Mouse (Mus musculus) MEL (cell line): ENCODE results near the gene Nat8. TPM values are rescaled to one million over a fixed set of nuclear protein-coding genes. Genes with fewer than 3 reads are reported as not detected.

Experiments
- DNase-seq: peaks from one replicate; pipeline ENCODE4 v3.0.0; 2011; ENCODE audit warnings: low read depth, low spot score
- H3K27ac ChIP-seq: 2 replicates; pipeline ENCODE4 v1.5.1; 2012; ENCODE audit warnings: low read depth, mild to moderate bottlenecking, control low read depth, low read length, moderate library complexity; ENCODE audit not compliant: control insufficient read depth
- H3K27me3 ChIP-seq, 2 experiments: fragments of 150-350 bp in 1 of 2; sonication (generic) in 1 of 2; 2 replicates each; pipeline ENCODE4 v1.6.1; 2012; ENCODE audit warnings: low read length in 2 of 2, mild to moderate bottlenecking in 2 of 2, improper control_type of control experiment in 1 of 2, moderate library complexity in 1 of 2; ENCODE audit not compliant: insufficient read depth in 2 of 2, control insufficient read depth in 1 of 2
- H3K36me3 ChIP-seq, 2 experiments: 2 replicates each; pipeline ENCODE4 v1.6.1; 2012 to 2014; ENCODE audit warnings: low read length in 2 of 2, improper control_type of control experiment in 1 of 2, inconsistent platforms in 1 of 2, mild to moderate bottlenecking in 1 of 2; ENCODE audit not compliant: insufficient read depth in 2 of 2, control insufficient read depth in 1 of 2
- H3K4me1 ChIP-seq, 2 experiments: fragments of 150-350 bp in 1 of 2; sonication (generic) in 1 of 2; 2 replicates each; pipeline ENCODE4 v1.6.1; 2012; ENCODE audit warnings: low read length in 2 of 2, improper control_type of control experiment in 1 of 2, mild to moderate bottlenecking in 1 of 2; ENCODE audit not compliant: insufficient read depth in 2 of 2, control insufficient read depth in 1 of 2
- H3K4me3 ChIP-seq, 2 experiments: fragments of 150-350 bp in 1 of 2; sonication (generic) in 1 of 2; 2 replicates each; pipeline ENCODE4 v1.5.1; 2012; ENCODE audit warnings: low read depth in 2 of 2, low read length in 2 of 2, mild to moderate bottlenecking in 2 of 2, moderate library complexity in 2 of 2, control low read depth in 1 of 2, improper control_type of control experiment in 1 of 2; ENCODE audit not compliant: control insufficient read depth in 1 of 2, insufficient read depth in 1 of 2
- H3K79me2 ChIP-seq: 2 replicates; pipeline ENCODE4 v1.6.1; 2012; ENCODE audit warnings: mild to moderate bottlenecking, low read length, moderate library complexity; ENCODE audit not compliant: control insufficient read depth, poor library complexity, insufficient read depth
- H3K9ac ChIP-seq: 2 replicates; pipeline ENCODE4 v1.6.1; 2012; ENCODE audit warnings: low read depth, mild to moderate bottlenecking, control low read depth, low read length, moderate library complexity; ENCODE audit not compliant: control insufficient read depth, poor library complexity, severe bottlenecking
- H3K9me3 ChIP-seq: fragments of 150-350 bp; sonication (generic); replicated peaks from 2 replicates; pipeline ENCODE4 v1.6.1; 2012; ENCODE audit warnings: mild to moderate bottlenecking, low read length, improper control_type of control experiment, moderate library complexity; ENCODE audit not compliant: insufficient read depth
- CHD2 ChIP-seq: IDR thresholded peaks from 2 replicates; pipeline ENCODE4 v1.6.1; 2011; ENCODE audit warnings: low read length, improper control_type of control experiment
- E2F4 ChIP-seq: IDR thresholded peaks from 2 replicates; pipeline ENCODE4 v1.6.1; 2011; ENCODE audit warnings: low read depth, low read length, improper control_type of control experiment, borderline replicate concordance
- ELF1 ChIP-seq: IDR thresholded peaks from 2 replicates; pipeline ENCODE4 v1.6.1; 2014; ENCODE audit warnings: low read depth, mild to moderate bottlenecking, inconsistent platforms, low read length, improper control_type of control experiment, moderate library complexity
- EP300 ChIP-seq, 2 experiments: IDR thresholded peaks; 2 replicates each; pipeline ENCODE4 v1.6.1; 2011; ENCODE audit warnings: improper control_type of control experiment in 2 of 2, low read length in 2 of 2, low read depth in 1 of 2, mild to moderate bottlenecking in 1 of 2
- HCFC1 ChIP-seq: IDR thresholded peaks from 2 replicates; pipeline ENCODE4 v1.6.1; 2012; ENCODE audit warnings: low read depth, mild to moderate bottlenecking, inconsistent platforms, low read length, improper control_type of control experiment, moderate library complexity
- KAT2A ChIP-seq: conservative IDR thresholded peaks from 2 replicates; pipeline ENCODE4 v1.6.1; 2012; ENCODE audit warnings: low read depth, low read length, improper control_type of control experiment, inconsistent platforms
- MAFK ChIP-seq: IDR thresholded peaks from 2 replicates; pipeline ENCODE4 v1.6.1; 2011; ENCODE audit warnings: low read depth, mild to moderate bottlenecking, low read length, improper control_type of control experiment, borderline replicate concordance
- MEF2A ChIP-seq: IDR thresholded peaks from 2 replicates; pipeline ENCODE4 v1.6.1; 2014; ENCODE audit warnings: low read depth, mild to moderate bottlenecking, inconsistent platforms, low read length, improper control_type of control experiment; ENCODE audit not compliant: poor library complexity, insufficient replicate concordance, severe bottlenecking; ENCODE audit errors: extremely low read depth
- MYB ChIP-seq: IDR thresholded peaks from 2 replicates; pipeline ENCODE4 v1.6.1; 2011; ENCODE audit warnings: mild to moderate bottlenecking, low read depth, low read length, improper control_type of control experiment
- NELFE ChIP-seq: IDR thresholded peaks from 2 replicates; pipeline ENCODE4 v1.6.1; 2011; ENCODE audit warnings: low read depth, low read length, improper control_type of control experiment
- POLR2A ChIP-seq, 2 experiments: IDR thresholded peaks; 2 replicates each; pipeline ENCODE4 v1.6.1; 2011 to 2012; ENCODE audit warnings: low read length in 2 of 2, mild to moderate bottlenecking in 2 of 2, control low read depth in 1 of 2, improper control_type of control experiment in 1 of 2, low read depth in 1 of 2, moderate library complexity in 1 of 2; ENCODE audit not compliant: control insufficient read depth in 1 of 2, insufficient read depth in 1 of 2, poor library complexity in 1 of 2
- RAD21 ChIP-seq: IDR thresholded peaks from 2 replicates; pipeline ENCODE4 v1.6.1; 2011; ENCODE audit warnings: mild to moderate bottlenecking, low read depth, low read length, improper control_type of control experiment
- SIN3A ChIP-seq: IDR thresholded peaks from 2 replicates; pipeline ENCODE4 v1.6.1; 2012; ENCODE audit warnings: low read length, improper control_type of control experiment, inconsistent platforms
- SMC3 ChIP-seq: IDR thresholded peaks from 2 replicates; pipeline ENCODE4 v1.6.1; 2011; ENCODE audit warnings: low read depth, low read length, improper control_type of control experiment
- TCF12 ChIP-seq: IDR thresholded peaks from 2 replicates; pipeline ENCODE4 v1.6.1; 2014; ENCODE audit warnings: low read depth, mild to moderate bottlenecking, inconsistent platforms, low read length, improper control_type of control experiment, moderate library complexity
- UBTF ChIP-seq: IDR thresholded peaks from 2 replicates; pipeline ENCODE4 v1.6.1; 2012; ENCODE audit warnings: low read depth, mild to moderate bottlenecking, inconsistent platforms, low read length, improper control_type of control experiment, moderate library complexity, borderline replicate concordance; ENCODE audit not compliant: insufficient read depth
- USF1 ChIP-seq: IDR thresholded peaks from 2 replicates; pipeline ENCODE4 v1.6.1; 2014; ENCODE audit warnings: low read depth, mild to moderate bottlenecking, inconsistent platforms, low read length, improper control_type of control experiment, moderate library complexity
- USF2 ChIP-seq, 2 experiments: IDR thresholded peaks; 2 replicates each; pipeline ENCODE4 v1.6.1; 2011 to 2012; ENCODE audit warnings: improper control_type of control experiment in 2 of 2, low read length in 2 of 2, borderline replicate concordance in 1 of 2, inconsistent platforms in 1 of 2, low read depth in 1 of 2, mild to moderate bottlenecking in 1 of 2; ENCODE audit not compliant: insufficient read depth in 1 of 2
- ZC3H11A ChIP-seq: IDR thresholded peaks from 2 replicates; pipeline ENCODE4 v1.6.1; 2012; ENCODE audit warnings: low read depth, mild to moderate bottlenecking, inconsistent platforms, low read length, improper control_type of control experiment
- polyA plus RNA-seq, 2 experiments: library from polyadenylated mRNA; stranded (reverse) in 1 of 2; unstranded in 1 of 2; fragments of >175 nt in 1 of 2; fragments of >200 nt in 1 of 2; gene quantifications; 2 replicates each; pipeline versions ENCODE4 v1.2.1 to v1.2.4; 2012; ENCODE audit warnings: low replicate concordance in 2 of 2, low read depth in 1 of 2; ENCODE audit not compliant: insufficient read length in 2 of 2, insufficient read depth in 1 of 2, missing spikeins in 1 of 2
- total RNA-seq: library from RNA; depleted of rRNA; stranded (reverse); fragments of 300-350 nt; gene quantifications from 2 replicates; pipeline ENCODE4 v1.2.3, GENCODE M21; 2012

The Nat8 gene
- total and polyA plus RNA-seq, 3 experiments, result 0.10 TPM; not detected in 2

DNA sequence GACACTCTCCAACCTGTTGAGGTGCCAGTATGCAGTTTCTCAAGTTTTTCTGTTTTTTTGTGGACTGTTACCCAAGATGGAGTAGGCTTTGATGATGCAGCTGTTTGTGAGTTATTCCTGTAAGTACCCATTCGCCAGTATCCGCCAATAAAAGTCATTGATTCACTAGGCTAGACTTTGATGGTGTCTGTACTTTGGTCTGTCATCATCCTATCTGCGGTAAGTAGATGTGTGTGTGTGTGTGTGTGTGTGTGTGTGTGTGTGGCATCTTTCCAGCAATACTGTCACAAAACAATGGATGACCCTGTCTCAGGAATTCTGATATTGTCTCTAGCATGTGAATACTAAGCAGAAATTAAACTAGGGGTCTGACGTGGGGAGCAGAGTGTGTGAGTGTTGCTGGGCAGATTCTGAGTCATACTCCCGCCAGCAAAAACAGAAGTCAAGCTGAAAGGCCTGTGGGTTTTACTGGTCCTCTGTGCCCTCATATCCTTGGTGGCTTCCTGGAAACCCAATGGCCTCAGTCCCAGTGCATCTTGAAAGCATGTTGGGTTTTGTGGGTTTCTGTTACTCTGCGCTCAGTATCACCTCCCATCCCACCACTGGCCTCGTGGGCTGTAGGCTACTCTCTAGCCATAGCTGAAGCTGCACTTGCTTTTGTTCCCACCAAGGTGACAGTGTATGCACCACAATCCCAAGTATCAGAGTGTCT is 19.3 kb upstream of the Nat8 start:
- H3K36me3 ChIP-seq, result no peaks in the 10 kb centered on the region
- DNase-seq, result no peak
- H3K27ac ChIP-seq, result no peak overlapping the region
- no peak overlapping the region for H3K4me3 ChIP-seq
- H3K27me3 ChIP-seq, result peaks cover 13 to 15% of the 10 kb centered on the region in 2 experiments
- no peak overlapping the region for H3K9ac ChIP-seq
- H3K79me2 ChIP-seq, result no peaks in the 10 kb centered on the region
- TF ChIP-seq E2F4 (no peak), NELFE (no peak), POLR2A (IDR thresholded peaks at IDR 0.05; ENCODE audit: control insufficient read depth in 1 of 2, insufficient read depth in 1 of 2, low read depth in 1 of 2, low read length in 2 of 2, poor library complexity in 1 of 2) (no peak), HCFC1 (no peak), MAFK (no peak), ZC3H11A (no peak)
- no peaks in the 10 kb centered on the region for H3K9me3 ChIP-seq
- no peaks in the 10 kb centered on the region for H3K4me1 ChIP-seq

DNA sequence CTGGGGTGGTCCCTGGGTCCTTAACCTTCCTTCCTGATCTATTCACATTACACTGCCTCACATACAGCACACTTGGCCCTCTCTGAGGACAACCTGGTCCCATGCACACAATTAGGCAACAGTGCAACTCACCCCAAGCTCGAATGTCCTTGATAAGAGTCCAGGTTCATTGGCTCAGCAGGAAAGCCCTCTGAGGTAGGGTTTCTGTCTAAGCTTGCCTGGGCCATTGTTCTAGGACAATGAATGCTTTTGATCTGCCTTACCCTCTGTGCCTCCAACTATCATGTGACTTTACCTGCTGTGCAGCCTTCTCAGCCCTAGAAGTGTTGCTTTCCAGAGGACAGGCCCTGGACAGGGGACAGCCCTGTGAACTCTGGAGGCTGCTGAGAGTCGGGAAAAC is 17.4 kb upstream of the Nat8 start:
- H3K27ac ChIP-seq, result no peak overlapping the region
- H3K4me3 ChIP-seq, result no peak overlapping the region
- peaks cover 9 to 15% of the 10 kb centered on the region in 2 experiments; a peak in 3 of 4 replicates for H3K27me3 ChIP-seq

DNA sequence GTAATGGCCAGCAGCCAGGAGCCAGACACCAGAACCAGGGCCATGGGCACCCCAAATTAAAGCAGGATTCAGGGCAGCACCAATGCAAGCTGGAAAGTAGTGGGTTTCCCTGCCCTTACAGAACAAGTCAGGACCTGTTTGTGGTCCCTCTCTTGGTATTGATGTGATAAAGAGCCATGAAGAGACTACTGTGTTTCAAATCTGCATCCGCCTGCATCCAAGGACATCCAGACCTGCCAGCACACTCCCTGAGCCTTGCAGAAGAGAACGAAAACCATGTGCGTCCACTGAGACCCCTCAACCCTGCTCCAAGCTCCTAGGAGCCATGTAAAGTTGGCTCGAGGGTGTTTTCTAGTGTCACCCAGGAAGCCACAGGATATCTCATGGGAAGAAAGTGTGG is 16.3 kb upstream of the Nat8 start:
- no peaks in the 10 kb centered on the region for H3K36me3 ChIP-seq
- H3K9ac ChIP-seq, result no peak overlapping the region

More for the DNA sequence above, 17.4 kb upstream of the Nat8 start:
- no peak for TF ChIP-seq NELFE
- no peak for TF ChIP-seq UBTF
- TF ChIP-seq MAFK, result no peak
- TF ChIP-seq KAT2A, result no peak
- no peak for TF ChIP-seq EP300 (IDR thresholded peaks at IDR 0.05; ENCODE audit: low read depth in 1 of 2, low read length in 2 of 2)
- TF ChIP-seq MYB, result no peak
- no peak for TF ChIP-seq USF1
- TF ChIP-seq MEF2A, result no peak
- TF ChIP-seq TCF12, result no peak
- TF ChIP-seq, all 39 proteins: peak for 0
- Histone ChIP-seq H3K79me2 (no peaks in the 10 kb centered on the region), H3K36me3 (no peaks in the 10 kb centered on the region), H3K9ac (no peak overlapping the region), H3K4me1 (no peaks in the 10 kb centered on the region), H3K9me3 (no peaks in the 10 kb centered on the region)
- DNase-seq, result no peak

More for the DNA sequence above, 16.3 kb upstream of the Nat8 start:
- DNase-seq, result no peak
- TF ChIP-seq USF2 (IDR thresholded peaks at IDR 0.05; ENCODE audit: borderline replicate concordance in 1 of 2, insufficient read depth in 1 of 2, low read depth in 1 of 2, low read length in 2 of 2) (no peak), SIN3A (no peak), RAD21 (no peak), ELF1 (no peak), CHD2 (no peak), SMC3 (no peak)
- TF ChIP-seq, all 39 proteins: peak for 0
- Histone ChIP-seq H3K27ac (no peak overlapping the region), H3K4me3 (no peak overlapping the region), H3K9me3 (no peaks in the 10 kb centered on the region), H3K27me3 (peaks cover 9 to 11% of the 10 kb centered on the region in 2 experiments; a peak in 3 of 4 replicates), H3K4me1 (no peaks in the 10 kb centered on the region), H3K79me2 (no peaks in the 10 kb centered on the region)
